20 mouse cellular contexts compared by ENCODE assay signal in genomic region chr2:156761521-156762278, GRCm38 (mm10). TPM values are rescaled to one million over a fixed set of nuclear protein-coding genes. Genes with fewer than 3 reads are reported as not detected.
DNase-seq lines count a peak whose midpoint lies in the region; ATAC-seq and TF ChIP-seq lines count a peak whose summit lies in the region.
"Had no signal": no experiment of that assay in that cellular context is flagged by ENCODE, and none has a peak within 500 bp of the region (broad histone marks: within the 10 kb centered on the region; RNA-seq: fewer than 3 reads in every experiment).

No protein-coding gene starts in this region.

- no peak for TF ChIP-seq CTCF in kidney, postnatal 0 days (IDR thresholded peaks at IDR 0.05; ENCODE audit: low read depth)

- no peak overlapping the region for H3K9ac ChIP-seq in kidney, postnatal 0 days (ENCODE audit: low read depth, low read length)
- peak overlapping the region; percentile 41; the same call in 1 of the 2 replicates for H3K9ac ChIP-seq in neural tube, embryonic 13.5 days
- no peak overlapping the region; the same call in 1 of the 2 replicates for H3K9ac ChIP-seq in kidney, embryonic 16.5 days (replicated peaks; ENCODE audit: low read length)
- H3K9ac ChIP-seq: heart, embryonic 12.5 days; hindbrain, embryonic 12.5 days; limb, embryonic 12.5 days; liver, embryonic 13.5 days had no signal

- H3K27me3 ChIP-seq in kidney, postnatal 0 days (ENCODE audit: insufficient read depth, low read length) = no peaks in the 10 kb centered on the region
- H3K27me3 ChIP-seq in megakaryocyte, embryonic 14.5 days (replicated peaks) = no peaks in the 10 kb centered on the region
- no peaks in the 10 kb centered on the region for H3K27me3 ChIP-seq in neural tube, embryonic 13.5 days
- no peaks in the 10 kb centered on the region for H3K27me3 ChIP-seq in kidney, embryonic 16.5 days (ENCODE audit: insufficient read depth, low read length)
- H3K27me3 ChIP-seq: heart, embryonic 12.5 days; hindbrain, embryonic 12.5 days; limb, embryonic 12.5 days; liver, embryonic 13.5 days had no signal

- peaks cover 36% of the 10 kb centered on the region for H3K36me3 ChIP-seq in kidney, postnatal 0 days (ENCODE audit: insufficient read depth, low read length)
- peaks cover 87% of the 10 kb centered on the region for H3K36me3 ChIP-seq in megakaryocyte, embryonic 14.5 days (replicated peaks; ENCODE audit: low read length)
- peaks cover 84% of the 10 kb centered on the region for H3K36me3 ChIP-seq in neural tube, embryonic 13.5 days
- peaks cover 50% of the 10 kb centered on the region for H3K36me3 ChIP-seq in kidney, embryonic 16.5 days (ENCODE audit: insufficient read depth, low read length)

- H3K4me1 ChIP-seq in kidney, postnatal 0 days (replicated peaks; ENCODE audit: insufficient read depth, low read length) = 0 out of 2 replicates have a peak, but pooled peaks cover 7% of the 10 kb centered on the region
- H3K4me1 ChIP-seq in megakaryocyte, embryonic 14.5 days = peaks cover 61% of the 10 kb centered on the region
- peaks cover 12% of the 10 kb centered on the region for H3K4me1 ChIP-seq in neural tube, embryonic 13.5 days (replicated peaks)
- H3K4me1 ChIP-seq in kidney, embryonic 16.5 days (ENCODE audit: insufficient read depth, low read length) = peaks cover 15% of the 10 kb centered on the region
- H3K4me1 ChIP-seq: embryonic facial prominence, embryonic 10.5 days; hindbrain, embryonic 12.5 days; midbrain, embryonic 10.5 days had no signal

- no peak overlapping the region for H3K4me3 ChIP-seq in kidney, postnatal 0 days (replicated peaks; ENCODE audit: low read depth, low read length)
- peak overlapping the region; percentile 1 for H3K4me3 ChIP-seq in megakaryocyte, embryonic 14.5 days (replicated peaks)
- no peak overlapping the region for H3K4me3 ChIP-seq in neural tube, embryonic 13.5 days
- no peak overlapping the region for H3K4me3 ChIP-seq in kidney, embryonic 16.5 days (ENCODE audit: low read length)
- H3K4me3 ChIP-seq: embryonic facial prominence, embryonic 10.5 days; heart, embryonic 12.5 days; hindbrain, embryonic 12.5 days; limb, embryonic 12.5 days; liver, embryonic 13.5 days; midbrain, embryonic 10.5 days had no signal

- 87% methylated on average over 17 of the region's 17 CpGs for WGBS in kidney, postnatal 0 days
- WGBS in neural tube, embryonic 13.5 days = 91% methylated on average over 17 of the region's 17 CpGs
- 91% methylated on average over 17 of the region's 17 CpGs for WGBS in kidney, embryonic 16.5 days

- peak; percentile 42 for DNase-seq in cerebellum, adult 9-11 months
- no peak for DNase-seq in cerebellum, adult 11 months
- no peak for DNase-seq in kidney, postnatal 0 days (ENCODE audit: low spot score)
- no peak for DNase-seq in kidney, adult 11 months
- DNase-seq: adrenal gland, postnatal 25 days; gastrocnemius, postnatal 10 days; heart, adult 11 months; heart, postnatal 14 days; liver, embryonic 13.5 days; retina, postnatal 1 day had no signal

- no peak for ATAC-seq in kidney, postnatal 0 days (replicated peaks; ENCODE audit: low FRiP score, low read depth)
- ATAC-seq in megakaryocyte, adult 5-6 weeks (ENCODE audit: poor library complexity, severe bottlenecking) = no peak
- ATAC-seq in neural tube, embryonic 13.5 days (ENCODE audit: low read depth) = no peak
- ATAC-seq in kidney, embryonic 16.5 days (ENCODE audit: low FRiP score, low TSS enrichment) = no peak

- H3K4me2 ChIP-seq in kidney, postnatal 0 days (ENCODE audit: low read length) = no peak overlapping the region
- no peak overlapping the region for H3K4me2 ChIP-seq in neural tube, embryonic 13.5 days
- H3K4me2 ChIP-seq in kidney, embryonic 16.5 days (replicated peaks; ENCODE audit: low read depth, low read length) = no peak overlapping the region
- H3K4me2 ChIP-seq: heart, embryonic 12.5 days; hindbrain, embryonic 12.5 days; limb, embryonic 12.5 days; liver, embryonic 13.5 days had no signal

- 0 out of 2 replicates have a peak, but pooled peaks cover 3% of the 10 kb centered on the region for H3K9me3 ChIP-seq in kidney, postnatal 0 days (replicated peaks; ENCODE audit: low read length)
- no peaks in the 10 kb centered on the region for H3K9me3 ChIP-seq in megakaryocyte, embryonic 14.5 days
- peaks cover 7% of the 10 kb centered on the region; the same call in 1 of the 2 replicates for H3K9me3 ChIP-seq in neural tube, embryonic 13.5 days
- peaks cover 13% of the 10 kb centered on the region for H3K9me3 ChIP-seq in kidney, embryonic 16.5 days (ENCODE audit: low read length)
- H3K9me3 ChIP-seq: hindbrain, embryonic 12.5 days; liver, embryonic 13.5 days had no signal

- peak overlapping the region; percentile 69; the same call in 1 of the 2 replicates for H3K27ac ChIP-seq in kidney, postnatal 0 days
- peak overlapping the region; percentile 69 for H3K27ac ChIP-seq in neural tube, embryonic 13.5 days (replicated peaks)
- no peak overlapping the region for H3K27ac ChIP-seq in kidney, embryonic 16.5 days (ENCODE audit: low read length)
- H3K27ac ChIP-seq: embryonic facial prominence, embryonic 10.5 days; hindbrain, embryonic 12.5 days; limb, embryonic 12.5 days; liver, embryonic 13.5 days; midbrain, embryonic 10.5 days had no signal

RNA-seq across cellular contexts. Expression of gene Myl9, which starts 13.5 kb away (rescaled TPM):
- polyA plus RNA-seq in kidney, postnatal 0 days (2015; fragmentation: Nextera tagmentation; extraction: Ambion mirVana) = 449 and 494 TPM in 2 replicates
- polyA plus RNA-seq in megakaryocyte, embryonic 14.5 days (2012; ENCODE audit: insufficient read depth, low replicate concordance) = 143 and 182 TPM in 2 replicates
- total RNA-seq in megakaryocyte, adult 5-6 weeks (2015) = not detected in 2 replicates
- not detected in 2 replicates for total RNA-seq in megakaryocyte, adult 5-6 weeks (2017)
- 55.2 and 56.0 TPM in 2 replicates for polyA plus RNA-seq in neural tube, embryonic 13.5 days (2015; fragmentation: Nextera tagmentation; extraction: Ambion mirVana)
- 447 and 578 TPM in 2 replicates for polyA plus RNA-seq in kidney, embryonic 16.5 days (2015; fragmentation: Nextera tagmentation; extraction: Ambion mirVana)
- total RNA-seq: common myeloid progenitor, adult 5-6 weeks had no signal
